Mouse (Mus musculus) MEL (cell line): ENCODE measurements at regions not wholly inside any gene's neighbourhood (a gene's known extent, or its start where the extent isn't known, plus 50 kb on each side); places are given as distances from the start of the nearest gene placed in this dataset.

Experiments
- CHD1 ChIP-seq: IDR thresholded peaks from 2 replicates; pipeline ENCODE4 v1.6.1; 2012; ENCODE audit warnings: low read depth, mild to moderate bottlenecking, inconsistent platforms, low read length, improper control_type of control experiment
- CTCF ChIP-seq, 3 experiments: IDR thresholded peaks in 2 of 3; conservative IDR thresholded peaks in 1 of 3; 2 replicates each; pipeline ENCODE4 v1.5.1; 2011 to 2012; ENCODE audit warnings: low read length in 3 of 3, low read depth in 2 of 3, mild to moderate bottlenecking in 2 of 3, improper control_type of control experiment in 1 of 3, inconsistent platforms in 1 of 3, mixed read lengths in 1 of 3, moderate library complexity in 1 of 3; ENCODE audit not compliant: control insufficient read depth in 1 of 3, insufficient read depth in 1 of 3, poor library complexity in 1 of 3, severe bottlenecking in 1 of 3
- GABPA ChIP-seq: IDR thresholded peaks from 2 replicates; pipeline ENCODE4 v1.6.1; 2012; ENCODE audit warnings: low read depth, mild to moderate bottlenecking, inconsistent platforms, low read length, improper control_type of control experiment, moderate library complexity
- KAT2A ChIP-seq: conservative IDR thresholded peaks from 2 replicates; pipeline ENCODE4 v1.6.1; 2012; ENCODE audit warnings: low read depth, low read length, improper control_type of control experiment, inconsistent platforms
- MAFK ChIP-seq: IDR thresholded peaks from 2 replicates; pipeline ENCODE4 v1.6.1; 2011; ENCODE audit warnings: low read depth, mild to moderate bottlenecking, low read length, improper control_type of control experiment, borderline replicate concordance
- MAX ChIP-seq: IDR thresholded peaks from 2 replicates; pipeline ENCODE4 v1.6.1; 2011; ENCODE audit warnings: low read length, improper control_type of control experiment
- POLR2A ChIP-seq, 2 experiments: IDR thresholded peaks; 2 replicates each; pipeline ENCODE4 v1.6.1; 2011 to 2012; ENCODE audit warnings: low read length in 2 of 2, mild to moderate bottlenecking in 2 of 2, control low read depth in 1 of 2, improper control_type of control experiment in 1 of 2, low read depth in 1 of 2, moderate library complexity in 1 of 2; ENCODE audit not compliant: control insufficient read depth in 1 of 2, insufficient read depth in 1 of 2, poor library complexity in 1 of 2
- USF1 ChIP-seq: IDR thresholded peaks from 2 replicates; pipeline ENCODE4 v1.6.1; 2014; ENCODE audit warnings: low read depth, mild to moderate bottlenecking, inconsistent platforms, low read length, improper control_type of control experiment, moderate library complexity
- USF2 ChIP-seq, 2 experiments: IDR thresholded peaks; 2 replicates each; pipeline ENCODE4 v1.6.1; 2011 to 2012; ENCODE audit warnings: improper control_type of control experiment in 2 of 2, low read length in 2 of 2, borderline replicate concordance in 1 of 2, inconsistent platforms in 1 of 2, low read depth in 1 of 2, mild to moderate bottlenecking in 1 of 2; ENCODE audit not compliant: insufficient read depth in 1 of 2

- TF ChIP-seq CHD1 (no peak), USF1 (no peak), CTCF (IDR thresholded peaks at IDR 0.05 in 2 of 3, conservative IDR thresholded peaks at IDR 0.05 in 1 of 3; ENCODE audit: control insufficient read depth in 1 of 3, insufficient read depth in 1 of 3, low read depth in 2 of 3, low read length in 3 of 3, poor library complexity in 1 of 3, severe bottlenecking in 1 of 3) (no peak), MAFK (no peak), USF2 (IDR thresholded peaks at IDR 0.05; ENCODE audit: borderline replicate concordance in 1 of 2, insufficient read depth in 1 of 2, low read depth in 1 of 2, low read length in 2 of 2) (no peak), POLR2A (IDR thresholded peaks at IDR 0.05; ENCODE audit: control insufficient read depth in 1 of 2, insufficient read depth in 1 of 2, low read depth in 1 of 2, low read length in 2 of 2, poor library complexity in 1 of 2) (no peak), GABPA (no peak), MAX (no peak), KAT2A (no peak)
Observed at GRCm38 (mm10) chr4:64874521-64874920, 249.5 kb upstream of the Pappa start.
